Mouse (Mus musculus) adrenal gland, postnatal 25 days (tissue): ENCODE measurements around the gene Marcks. TPM values are rescaled to one million over a fixed set of nuclear protein-coding genes. Genes with fewer than 3 reads are reported as not detected.

Source experiments
- DNase-seq: peaks from one replicate; pipeline ENCODE4 v3.0.0; 2021; ENCODE audit warnings: mixed read lengths
- long read RNA-seq: library from polyadenylated mRNA; stranded (forward); transcript quantifications from one replicate; pipeline ENCODE4 v2.0.0, GENCODE M21; 2021
- total RNA-seq: library from RNA; stranded (reverse); gene quantifications from 2 replicates; pipeline ENCODE4 v1.2.3, GENCODE M21; 2021

Gene Marcks
- 59.9 and 88.0 TPM in 2 replicates for total RNA-seq
- long read RNA-seq, full-length matches to known transcripts = 36 of 75 reads
- long read RNA-seq, partial matches to known transcripts = 0 of 75 reads
- long read RNA-seq, other reads (novel, unspliced or antisense) = 39 of 75 reads

DNA sequence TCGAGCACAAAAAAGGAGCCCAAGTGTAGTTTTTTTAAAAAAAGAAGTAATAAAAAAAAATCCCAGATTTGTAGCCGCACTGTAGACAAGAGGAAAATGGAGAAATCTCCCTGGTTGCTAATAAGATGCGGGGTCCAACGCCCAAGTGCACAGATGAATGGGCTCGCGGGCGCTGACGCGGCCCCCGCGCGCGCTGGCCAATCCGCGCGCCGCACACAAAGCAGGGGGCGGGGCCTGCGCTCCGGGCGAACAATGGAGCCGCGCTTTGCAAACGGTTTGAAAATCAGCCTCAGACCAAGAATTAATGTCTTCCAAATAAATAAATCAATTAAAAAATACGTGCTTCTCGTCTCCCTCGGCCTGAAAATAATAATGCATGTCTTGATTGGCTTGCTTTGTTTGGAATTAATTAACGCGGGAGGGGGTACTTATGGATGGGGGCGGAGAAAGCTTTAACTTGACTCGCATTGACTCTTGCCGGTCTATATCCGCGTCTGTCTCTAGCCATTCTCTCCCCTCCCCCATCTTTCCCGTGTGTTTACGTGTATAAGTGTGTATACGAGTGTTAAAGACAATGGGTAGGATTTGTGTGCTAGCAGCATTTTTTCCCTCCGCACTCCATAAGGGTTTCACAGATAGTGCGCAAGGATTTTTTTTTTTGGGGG is at the start of gene Marcks:
Gene Marcks (minus strand): TSS at position 143 of the 665 bp plus-strand sequence.
- DNase-seq = peak; percentile 88

DNA sequence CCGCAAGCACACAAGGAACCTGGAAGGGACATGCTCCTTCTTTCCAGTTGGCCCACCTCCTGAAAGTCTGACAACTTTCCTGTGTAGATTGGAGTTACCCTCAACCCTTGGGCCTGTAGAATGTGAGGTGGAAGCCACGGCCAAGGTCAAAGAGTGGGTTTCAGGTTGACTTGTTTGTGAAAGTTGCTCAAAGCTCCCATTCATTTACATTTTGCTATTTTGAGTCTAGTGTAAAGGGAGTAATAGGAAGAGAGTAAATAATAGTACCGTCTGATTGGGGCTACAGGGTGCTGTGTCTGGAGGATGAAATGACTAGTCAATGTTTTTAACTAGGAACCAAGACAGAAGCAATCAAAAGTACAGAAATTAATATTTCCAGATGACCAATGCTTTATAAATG is 38.4 kb upstream of the Marcks start:
- no peak for DNase-seq

DNA sequence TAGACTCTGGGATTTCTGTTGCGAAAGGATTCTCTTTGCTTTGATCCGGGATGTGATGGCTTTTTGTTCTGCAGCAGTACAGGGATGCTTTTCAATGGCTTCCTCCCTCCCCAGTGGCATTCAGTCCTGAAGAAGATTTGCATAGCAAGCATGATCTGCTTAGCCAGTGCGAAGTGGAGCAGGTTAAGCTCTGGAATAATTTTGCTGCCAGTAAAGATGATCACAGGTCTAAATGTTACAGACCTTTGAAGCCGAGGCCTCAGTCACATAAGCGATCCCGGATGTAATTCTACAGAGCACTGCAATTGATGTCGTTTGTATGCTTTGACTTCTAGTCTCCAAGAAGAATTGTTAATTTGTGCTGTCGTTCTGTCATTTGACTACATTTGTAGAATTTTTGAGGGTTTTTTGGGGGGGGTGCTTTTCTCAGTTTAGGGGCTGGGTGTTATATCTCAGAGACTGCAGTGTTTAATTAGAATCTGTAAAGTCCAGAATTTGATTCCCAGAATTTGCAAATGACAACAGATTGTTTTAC is 33.8 kb upstream of the Marcks start:
- DNase-seq = no peak

DNA sequence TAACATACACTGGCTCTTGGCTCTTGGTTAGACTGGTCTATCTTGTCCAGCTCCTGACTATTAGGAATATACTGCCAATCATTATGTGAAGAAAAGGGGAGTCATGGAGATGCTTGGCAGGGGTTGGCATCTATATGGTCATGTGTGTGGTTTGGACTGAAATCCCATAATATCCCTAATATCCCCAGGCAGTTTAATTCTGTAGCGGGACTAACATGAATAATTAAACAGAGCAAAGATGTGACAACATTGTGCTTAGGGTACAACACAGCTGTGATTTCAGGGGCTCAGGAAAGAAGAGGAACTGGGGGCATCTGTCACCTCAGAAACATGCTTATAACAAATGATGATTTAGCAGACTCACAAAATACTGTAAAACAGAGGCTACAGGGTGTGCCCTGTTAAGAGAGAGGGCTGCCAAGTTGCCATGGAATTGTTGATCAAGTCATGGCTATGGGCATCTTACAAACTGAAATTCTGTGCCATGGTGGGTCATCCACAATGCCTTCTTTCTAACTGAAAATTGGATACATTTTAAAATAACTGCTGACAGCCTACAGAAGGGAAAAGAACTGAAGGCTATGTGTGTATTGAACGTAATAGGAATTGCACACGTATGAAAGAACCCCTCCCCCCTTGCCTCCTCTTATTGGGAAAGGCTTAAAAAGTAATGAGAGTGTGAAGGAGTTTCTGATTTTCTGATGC is 33.1 kb upstream of the Marcks start:
- no peak for DNase-seq

DNA sequence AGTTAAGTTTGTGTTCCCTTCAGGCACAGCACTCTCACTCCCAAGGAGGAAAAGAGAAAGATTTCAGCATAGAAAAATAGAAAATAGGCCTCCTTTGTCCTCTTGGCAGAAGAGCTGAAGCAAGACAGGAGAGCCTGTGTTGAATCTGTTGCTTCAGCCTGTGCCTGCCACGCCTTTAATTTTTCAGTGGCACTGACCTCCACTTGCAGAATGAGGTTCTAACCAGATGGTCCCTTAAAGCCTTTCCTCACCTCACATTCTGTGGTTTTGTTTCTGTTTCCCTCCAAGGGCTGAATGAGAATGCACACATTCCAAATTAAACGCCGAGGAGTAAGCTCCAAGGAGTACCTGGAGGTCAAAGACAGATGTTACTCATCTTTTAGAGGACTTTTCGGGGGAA is 32.2 kb upstream of the Marcks start:
- no peak for DNase-seq

DNA sequence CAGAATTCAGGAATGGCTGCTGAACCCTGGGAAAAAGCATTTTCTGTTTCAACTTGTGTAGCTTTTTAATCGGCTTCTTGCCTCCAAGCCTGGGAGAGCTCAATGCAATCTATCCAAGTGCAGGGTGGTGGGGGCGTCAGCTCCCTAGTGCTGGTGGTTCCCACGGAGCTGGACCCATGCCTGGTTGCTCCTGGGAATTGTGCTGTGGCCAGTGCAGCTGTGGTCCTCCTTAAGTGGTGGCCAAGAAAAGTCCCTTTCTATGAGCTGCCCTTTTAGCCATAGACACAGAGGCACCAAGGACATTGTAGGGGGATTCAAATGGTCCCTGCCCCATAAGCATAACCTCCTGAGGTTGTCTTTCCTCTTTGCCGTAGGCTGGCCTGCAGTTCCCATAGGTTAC is 31.7 kb upstream of the Marcks start:
- no peak for DNase-seq

DNA sequence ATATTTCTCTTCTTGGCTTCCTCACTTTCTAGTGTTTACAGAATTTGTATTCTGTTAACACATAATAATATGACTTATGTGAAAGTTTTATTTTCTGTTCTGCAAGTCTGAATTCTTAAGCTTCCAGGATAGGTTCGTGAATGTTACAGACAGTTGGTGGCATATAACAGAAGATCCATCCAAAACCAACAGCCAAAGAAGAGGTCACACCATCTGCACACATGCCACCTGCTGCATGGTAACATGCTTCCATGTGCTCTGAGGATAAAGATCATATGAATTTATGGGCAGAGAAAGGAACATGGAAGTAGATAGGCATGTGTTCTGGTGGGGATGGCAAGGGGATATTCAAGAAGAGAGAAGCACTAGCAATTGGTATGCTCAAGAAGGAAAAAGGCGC is 28.8 kb upstream of the Marcks start:
- DNase-seq = no peak

DNA sequence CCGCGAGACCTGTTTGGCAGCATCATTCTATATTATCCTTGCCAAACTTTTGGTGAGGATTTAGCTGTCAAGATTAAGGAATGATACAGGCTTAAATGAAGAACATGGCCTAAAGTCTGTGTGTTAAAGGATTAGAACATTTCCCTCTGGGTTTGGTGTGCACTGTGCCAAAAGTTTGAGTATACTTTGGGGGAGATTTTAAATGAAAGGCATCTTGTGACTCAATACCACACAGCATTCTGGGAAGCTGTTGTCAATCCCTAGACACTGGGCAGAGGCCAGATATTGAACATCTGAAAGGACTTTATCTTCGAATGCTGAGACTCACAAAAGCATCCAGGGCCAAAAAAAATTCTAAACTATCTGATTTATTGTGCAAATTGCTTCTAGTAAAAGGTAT is 21.0 kb upstream of the Marcks start:
- no peak for DNase-seq

DNA sequence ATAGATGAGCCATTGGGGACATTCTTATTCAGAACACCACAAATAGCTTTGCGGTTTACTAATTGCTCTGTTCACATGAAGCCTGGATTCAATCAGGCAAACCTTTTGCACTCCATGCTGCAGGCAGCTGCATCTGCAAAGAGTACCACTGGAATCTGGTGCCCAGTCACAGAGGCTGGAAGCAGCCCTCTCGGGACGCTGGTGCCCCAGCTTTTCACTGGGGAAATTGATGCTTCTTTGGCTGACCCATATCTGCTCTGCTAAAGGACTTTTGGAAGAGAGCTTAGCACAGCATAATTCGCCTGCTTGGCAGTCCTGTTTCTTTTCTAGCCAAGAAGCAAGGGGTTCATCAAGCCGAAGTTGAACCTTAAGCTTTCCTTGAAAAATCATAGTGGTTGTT is 18.4 kb upstream of the Marcks start:
- no peak for DNase-seq

DNA sequence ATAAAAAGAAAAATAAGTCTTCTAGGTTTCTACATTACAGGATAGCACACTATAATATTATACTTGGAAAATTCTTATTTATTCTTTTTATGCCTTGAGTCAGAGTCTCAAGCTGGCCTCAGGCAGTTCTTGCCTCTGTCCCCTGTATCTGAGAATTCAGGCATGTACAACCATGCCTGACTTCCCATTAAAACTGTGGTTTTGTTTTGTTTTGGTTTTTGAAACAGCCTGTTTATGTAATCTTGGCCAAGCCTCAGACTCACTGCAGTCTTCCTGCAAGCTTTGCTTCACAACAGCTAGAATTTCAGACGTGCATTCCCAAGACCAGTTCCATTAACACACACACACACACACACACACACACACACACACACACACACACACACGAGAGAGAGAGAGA is 16.4 kb upstream of the Marcks start:
- DNase-seq = no peak

DNA sequence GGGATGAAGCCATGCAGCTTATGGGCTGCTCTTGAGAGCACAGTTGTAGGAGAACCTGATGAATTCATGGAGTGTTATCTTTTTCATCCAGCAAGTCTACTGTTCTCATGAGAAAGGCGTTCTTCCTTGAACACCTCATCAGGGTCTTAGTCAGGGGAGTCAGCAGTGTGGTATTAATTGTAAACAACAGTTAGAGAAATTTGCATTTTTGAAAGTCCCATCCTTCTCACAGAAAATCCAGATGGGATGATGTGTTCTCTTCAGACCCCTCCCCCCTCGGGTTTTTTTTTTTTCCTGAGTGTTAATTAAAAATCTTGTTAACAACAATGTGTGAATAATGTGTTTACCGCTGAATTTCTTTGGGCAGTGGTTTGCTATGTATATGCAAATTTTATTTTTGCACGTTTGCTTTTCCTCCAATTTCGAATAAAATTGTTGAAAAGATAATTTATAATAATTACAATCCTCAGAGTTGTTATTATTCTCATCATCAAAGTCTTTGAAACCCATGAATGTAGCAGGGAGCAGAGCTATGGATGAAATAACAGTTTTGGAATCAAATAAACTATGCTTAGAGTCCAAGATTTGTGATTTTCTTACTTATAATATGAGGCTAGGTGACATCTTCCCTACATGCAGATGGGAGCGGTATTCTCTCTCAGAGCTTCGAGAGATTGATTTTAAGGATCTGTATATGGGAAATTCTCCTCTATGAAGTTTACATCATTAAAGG is 13.0 kb upstream of the Marcks start:
- no peak for DNase-seq

DNA sequence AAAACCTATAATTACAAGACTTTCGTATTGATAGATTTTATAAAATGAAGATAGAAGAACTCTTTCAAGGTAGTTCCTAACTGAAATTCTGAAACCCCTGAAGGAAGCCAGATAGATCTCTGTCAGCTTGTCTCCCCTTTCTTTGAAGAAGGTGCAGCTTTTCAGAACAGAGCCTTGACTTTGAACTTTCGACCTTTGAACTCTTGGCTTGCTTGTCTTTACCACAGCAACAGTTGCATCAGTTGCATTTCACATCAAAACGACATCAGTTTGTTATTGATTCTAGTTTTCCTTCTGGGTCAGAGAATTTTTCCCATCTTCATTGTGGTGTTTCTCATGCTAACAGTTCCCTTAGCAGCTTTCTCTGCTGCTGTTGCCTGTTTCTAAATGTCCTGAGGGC is 9.3 kb upstream of the Marcks start:
- DNase-seq = no peak

DNA sequence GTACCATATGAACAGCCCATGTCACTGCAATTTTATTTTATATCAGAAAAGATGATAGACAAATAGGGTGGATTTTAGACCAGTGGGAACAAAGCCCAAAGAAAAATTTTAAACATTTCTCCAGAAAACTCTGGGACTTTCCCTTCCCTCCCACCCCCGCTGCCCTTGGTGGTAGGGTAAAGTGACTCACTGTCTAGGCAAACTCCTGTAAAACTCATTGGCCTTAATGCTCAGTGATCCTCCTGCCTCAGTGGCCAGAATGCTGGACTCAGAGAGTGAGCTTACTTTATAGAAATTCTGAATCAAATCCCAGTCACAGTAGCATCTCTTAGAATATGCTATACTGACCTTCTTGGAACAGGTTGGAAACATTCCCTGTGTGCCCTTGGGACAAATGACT is 6.7 kb upstream of the Marcks start:
- DNase-seq = no peak

DNA sequence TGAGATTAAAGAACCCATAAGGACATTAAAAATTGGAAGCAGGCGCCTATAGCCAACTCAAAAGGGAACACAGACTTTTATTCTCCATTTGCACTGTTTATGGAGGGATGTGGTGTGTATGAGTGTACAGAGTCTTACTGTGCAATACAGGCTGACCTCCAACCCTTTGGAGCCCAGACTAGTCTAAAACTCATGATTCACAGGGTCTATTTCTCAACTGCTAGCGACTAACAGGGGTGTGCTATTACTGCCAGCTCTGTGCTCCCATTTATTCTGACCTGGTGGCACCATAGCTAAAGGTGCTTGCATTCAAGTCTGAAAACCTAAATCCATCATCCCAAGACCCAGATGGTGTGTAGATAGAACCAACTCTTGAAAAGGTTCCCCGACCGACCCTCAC is 2.9 kb upstream of the Marcks start:
- DNase-seq = no peak

DNA sequence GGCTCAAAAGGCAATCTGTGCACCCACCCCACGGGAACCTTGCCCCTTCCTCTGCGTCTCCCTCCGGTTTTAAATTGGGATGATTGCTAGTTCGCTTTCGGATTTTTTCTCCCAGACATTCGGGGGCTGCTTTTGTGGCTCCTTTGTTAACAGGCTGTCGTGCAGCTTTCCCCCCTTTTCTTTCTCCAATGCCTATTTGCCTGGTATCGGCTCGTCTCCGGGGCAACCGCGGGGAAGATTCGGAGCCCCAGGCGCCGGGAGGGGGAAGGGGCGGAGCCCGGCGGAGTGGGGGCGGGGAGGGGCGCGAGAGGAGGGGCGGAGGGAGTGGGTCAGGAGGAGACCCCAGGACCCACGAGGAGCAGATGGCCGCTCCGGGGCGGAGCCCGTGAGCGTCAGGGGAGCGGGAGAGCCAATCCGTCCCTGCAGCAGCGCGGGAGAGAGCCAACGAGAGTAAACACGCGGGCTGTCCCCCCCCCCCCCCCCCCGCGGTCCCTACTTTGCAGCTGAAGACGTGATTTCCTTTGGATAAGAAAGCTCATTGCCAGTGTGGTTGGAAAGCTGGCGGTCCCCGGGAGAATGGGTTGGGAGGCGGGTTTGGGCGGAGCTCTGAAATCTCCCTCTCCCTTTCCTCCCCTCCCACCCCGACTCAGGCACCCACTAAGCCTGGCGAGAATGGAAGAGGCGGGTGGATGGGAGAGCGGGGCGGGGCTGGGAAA is 2.2 kb upstream of the Marcks start:
- peak; percentile 87 for DNase-seq

DNA sequence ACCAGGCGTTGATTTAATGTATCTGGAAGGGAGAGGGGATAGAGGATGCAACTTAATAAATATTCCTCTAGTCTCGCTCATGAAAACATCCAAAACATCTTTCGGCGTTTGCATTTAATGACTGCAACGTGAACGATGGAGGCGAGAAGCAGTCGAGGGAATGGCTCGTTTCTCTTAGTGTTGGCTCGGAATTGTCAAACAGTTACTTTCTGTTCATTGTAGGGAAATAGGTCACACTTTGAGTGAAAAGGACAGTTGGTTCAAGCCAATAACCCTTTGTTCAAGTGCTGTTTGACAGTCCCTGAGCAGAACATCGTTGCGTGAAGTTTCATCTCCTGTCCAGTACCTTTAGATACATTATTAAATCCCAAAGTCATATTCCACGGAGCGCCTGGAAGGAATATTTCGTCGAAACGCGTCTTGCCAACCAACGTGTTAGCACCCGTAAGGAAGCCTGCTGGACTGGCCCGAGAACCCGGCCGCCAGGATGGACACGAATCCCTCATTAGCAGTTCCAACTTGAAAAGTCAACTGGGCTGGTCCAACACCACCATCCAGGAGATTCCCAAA is 1.5 kb upstream of the Marcks start:
- peak; percentile 18 for DNase-seq

DNA sequence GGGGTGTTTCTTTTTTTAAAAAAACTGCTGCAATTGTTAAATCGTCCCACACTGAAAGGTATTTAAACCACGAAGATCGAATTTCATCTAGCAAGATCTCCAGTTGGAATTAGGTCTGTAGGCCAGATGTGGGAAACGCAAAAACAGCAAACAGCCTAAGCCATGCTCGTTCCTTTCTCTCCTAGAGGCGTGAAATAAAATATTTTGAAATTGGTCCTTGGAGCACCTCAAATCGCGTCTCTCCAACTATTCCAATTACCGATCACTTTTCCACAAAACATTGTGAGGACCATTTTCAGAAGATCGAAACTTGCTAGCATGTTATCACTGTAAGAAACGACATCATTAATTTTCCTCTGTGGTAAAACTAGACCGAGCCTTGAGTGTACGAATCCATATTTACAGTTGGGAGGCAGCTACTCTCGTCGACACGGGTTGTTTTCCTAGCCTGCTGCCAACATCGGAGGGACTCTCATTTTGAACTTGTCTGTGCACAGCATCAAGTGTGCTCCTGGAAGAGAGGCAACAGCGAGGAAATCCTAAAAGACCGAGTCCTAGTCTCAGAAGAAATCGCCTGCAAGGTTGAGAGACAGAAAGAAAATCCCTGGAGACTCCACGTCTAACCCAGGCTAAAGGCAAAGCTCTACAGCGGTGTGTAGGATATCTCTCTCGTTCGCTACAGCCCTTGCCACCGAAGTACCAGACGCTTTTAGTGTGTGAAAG is 884 bp upstream of the Marcks start:
- DNase-seq = peak; percentile 5

DNA sequence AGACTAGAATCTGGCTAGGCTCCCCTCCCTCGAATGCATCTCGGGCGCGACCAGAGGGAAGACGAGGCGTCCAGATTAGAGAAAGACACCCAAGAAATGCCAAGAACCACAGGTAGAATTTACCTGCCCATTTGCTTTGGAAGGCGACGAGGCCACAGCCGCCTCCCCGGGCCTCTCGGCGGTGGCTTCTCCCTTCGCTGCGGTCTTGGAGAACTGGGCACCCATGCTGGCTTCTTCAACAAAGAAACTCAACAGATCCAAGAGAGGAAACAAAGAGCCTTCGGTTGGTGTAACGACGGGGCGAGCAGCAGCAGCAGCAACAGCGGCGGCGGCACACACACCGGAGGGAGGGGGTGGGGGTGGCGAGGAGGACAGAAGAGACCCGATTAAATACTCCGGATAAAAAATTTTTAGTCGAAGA is 399 bp downstream of the Marcks start:
- peak; percentile 14 for DNase-seq

DNA sequence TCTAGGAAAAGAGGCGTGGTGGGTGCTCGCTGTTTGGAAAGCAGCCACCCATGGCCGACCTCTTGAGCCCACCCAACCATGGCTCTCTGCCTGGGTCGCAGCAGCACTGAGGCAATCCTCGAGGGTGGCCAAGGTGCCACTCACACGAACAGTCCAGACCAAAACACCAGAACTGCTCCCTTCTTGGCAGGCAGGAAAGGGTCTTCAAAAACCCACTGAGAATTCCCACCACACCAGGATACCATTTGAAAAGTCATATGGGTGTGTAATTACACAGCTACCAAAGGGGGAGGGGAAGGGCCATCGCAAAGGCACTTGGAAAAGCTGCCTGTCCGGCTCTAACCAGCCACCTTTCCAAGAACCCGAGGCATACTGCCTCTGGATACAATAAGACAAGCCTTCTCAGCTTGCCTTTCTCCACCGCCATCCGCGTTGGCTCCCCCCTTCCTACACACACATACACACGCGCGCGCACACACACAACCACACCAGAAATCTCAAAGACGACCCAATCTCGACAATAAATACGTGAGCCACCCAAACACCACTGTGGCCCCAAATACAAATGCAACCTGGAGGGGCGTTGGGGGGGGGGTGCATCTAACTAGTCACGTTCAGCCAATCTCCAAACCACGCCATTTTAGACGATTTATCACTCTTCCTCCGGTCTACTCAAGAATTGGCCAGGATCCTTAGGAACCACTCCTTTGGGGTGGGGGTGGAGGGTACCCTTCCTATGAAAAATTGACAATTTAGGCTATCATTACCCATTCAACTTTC is 999 bp downstream of the Marcks start:
- DNase-seq = peak; percentile 45

DNA sequence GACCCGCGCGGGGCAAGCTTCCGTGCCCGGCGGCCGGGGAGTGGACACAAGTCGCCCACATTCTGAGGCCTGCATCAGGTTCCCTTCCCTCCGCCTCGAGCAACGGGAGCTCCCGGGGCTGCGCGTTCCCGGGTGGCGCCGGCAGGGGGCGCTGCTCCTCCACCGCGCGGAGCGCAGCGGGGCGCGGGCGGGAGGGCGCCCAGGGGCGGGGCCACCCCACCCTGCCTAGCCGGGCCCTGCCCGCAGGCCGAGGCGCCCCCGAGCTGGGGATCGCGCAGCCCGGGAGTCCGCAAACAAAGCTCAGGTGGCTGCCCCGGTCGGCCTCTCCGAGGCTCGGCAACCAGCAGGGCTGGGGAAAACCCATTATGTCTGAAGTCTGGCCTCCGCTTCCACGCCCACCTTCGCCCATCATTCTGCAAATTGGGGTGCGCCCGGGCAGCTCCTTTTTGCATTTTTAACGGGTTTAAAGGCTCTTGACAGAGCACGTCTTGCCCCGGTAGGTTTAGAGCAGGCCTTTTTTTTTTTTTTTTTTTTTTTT is 1.7 kb downstream of the Marcks start:
- DNase-seq = peak; percentile 95
